Mouse (Mus musculus): Measurements from ENCODE around the gene Pde4a.

The Pde4a gene

GRCm38 (mm10) chr9:21148427-21148826, 17.1 kb upstream of the Pde4a start:
- DNase-seq (ENCODE audit: extremely low spot score, low read depth, low spot score): no peak

- no peak for DNase-seq (ENCODE audit: extremely low spot score, low read depth, low spot score)
Measured at GRCm38 (mm10) chr9:21149077-21149653, 16.3 kb upstream of the Pde4a start.

GRCm38 (mm10) chr9:21149654-21150419, 15.7 kb upstream of the Pde4a start, which contains the start of gene Cdc37:
Gene Cdc37 (minus strand): TSS chr9:21149982.
- peak; percentile 68 for DNase-seq (ENCODE audit: extremely low spot score, low read depth, low spot score)

- DNase-seq (ENCODE audit: extremely low spot score, low read depth, low spot score): no peak
Measured at GRCm38 (mm10) chr9:21152715-21153114, 12.8 kb upstream of the Pde4a start.

GRCm38 (mm10) chr9:21153331-21153730, 12.2 kb upstream of the Pde4a start:
- DNase-seq (ENCODE audit: extremely low spot score, low read depth, low spot score): no peak

GRCm38 (mm10) chr9:21153833-21154232, 11.7 kb upstream of the Pde4a start:
- DNase-seq (ENCODE audit: extremely low spot score, low read depth, low spot score): no peak

- DNase-seq (ENCODE audit: extremely low spot score, low read depth, low spot score): no peak
Measured at GRCm38 (mm10) chr9:21154787-21155186, 10.7 kb upstream of the Pde4a start.

GRCm38 (mm10) chr9:21161209-21161909, 4.2 kb upstream of the Pde4a start:
- DNase-seq (ENCODE audit: extremely low spot score, low read depth, low spot score): no peak

GRCm38 (mm10) chr9:21163086-21164050, 2.1 kb upstream of the Pde4a start:
- DNase-seq (ENCODE audit: extremely low spot score, low read depth, low spot score): no peak

- no peak for DNase-seq (ENCODE audit: extremely low spot score, low read depth, low spot score)
Measured at GRCm38 (mm10) chr9:21164072-21164471, 1.4 kb upstream of the Pde4a start.

GRCm38 (mm10) chr9:21165952-21166451, 488 bp downstream of the Pde4a start:
- DNase-seq (ENCODE audit: extremely low spot score, low read depth, low spot score): no peak

GRCm38 (mm10) chr9:21166516-21166915, 1.0 kb downstream of the Pde4a start:
- no peak for DNase-seq (ENCODE audit: extremely low spot score, low read depth, low spot score)

GRCm38 (mm10) chr9:21167140-21168097, 1.9 kb downstream of the Pde4a start:
- DNase-seq (ENCODE audit: extremely low spot score, low read depth, low spot score): no peak

GRCm38 (mm10) chr9:21168161-21169123, 2.9 kb downstream of the Pde4a start:
- no peak for DNase-seq (ENCODE audit: extremely low spot score, low read depth, low spot score)

GRCm38 (mm10) chr9:21169157-21169556, 3.6 kb downstream of the Pde4a start:
- DNase-seq (ENCODE audit: extremely low spot score, low read depth, low spot score): no peak

GRCm38 (mm10) chr9:21172364-21172763, 6.8 kb downstream of the Pde4a start:
- no peak for DNase-seq (ENCODE audit: extremely low spot score, low read depth, low spot score)

- DNase-seq (ENCODE audit: extremely low spot score, low read depth, low spot score): no peak
Measured at GRCm38 (mm10) chr9:21180402-21180801, 14.9 kb downstream of the Pde4a start.

GRCm38 (mm10) chr9:21180841-21181240, 15.3 kb downstream of the Pde4a start:
- DNase-seq (ENCODE audit: extremely low spot score, low read depth, low spot score): no peak

All from hindlimb bud, embryonic 11.5 days (tissue).